Mouse (Mus musculus) olfactory bulb, adult 2 months (tissue): ENCODE results near the gene Trappc4.

Experiments
- CTCF ChIP-seq: fragments of 200-500 bp; IDR thresholded peaks from 2 replicates; pipeline ENCODE4 v1.5.1; 2012; ENCODE audit warnings: low read depth, mild to moderate bottlenecking, low read length, moderate library complexity; ENCODE audit not compliant: insufficient read depth
- POLR2A ChIP-seq: fragments of 200-500 bp; IDR thresholded peaks from 2 replicates; pipeline ENCODE4 v1.6.1; 2012; ENCODE audit warnings: mild to moderate bottlenecking, low read depth, low read length, moderate library complexity; ENCODE audit not compliant: insufficient read depth

DNA sequence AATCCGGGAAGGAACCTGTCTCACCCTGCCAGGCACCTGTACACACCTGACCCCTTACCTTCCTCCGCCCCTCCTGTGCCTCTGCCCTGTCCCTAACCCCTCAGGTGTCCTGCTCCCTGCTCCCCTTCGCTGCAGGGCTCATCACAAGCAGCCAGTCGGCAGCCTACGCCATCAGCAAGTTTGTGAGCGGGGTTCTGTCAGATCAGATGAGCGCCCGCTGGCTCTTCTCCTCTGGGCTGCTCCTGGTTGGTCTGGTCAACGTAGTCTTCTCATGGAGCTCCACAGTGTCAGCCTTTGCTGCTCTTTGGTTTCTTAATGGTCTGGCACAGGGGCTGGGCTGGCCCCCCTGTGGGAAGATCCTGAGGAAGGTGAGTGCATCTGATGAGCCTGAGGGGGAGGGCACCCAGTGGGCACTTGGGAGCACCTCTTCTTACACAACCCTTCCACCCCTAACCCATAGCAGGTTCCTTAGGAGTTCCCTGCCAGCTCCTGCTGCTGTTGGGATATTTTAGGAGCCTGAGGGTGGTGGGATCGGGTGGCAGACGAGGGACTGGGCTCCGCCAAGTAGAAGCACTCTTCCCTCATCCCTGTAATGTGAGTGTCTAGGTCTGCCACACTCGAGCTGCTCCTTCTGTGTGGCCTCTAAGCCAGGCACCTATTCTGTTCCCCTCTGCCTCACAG is 8.1 kb downstream of the Trappc4 start:
- TF ChIP-seq CTCF (no peak), POLR2A (no peak)
